Mouse (Mus musculus): ENCODE measurements around the gene A830018L16Rik.

- TF ChIP-seq CTCF (IDR thresholded peaks at IDR 0.05; ENCODE audit: borderline replicate concordance, extremely low read depth, insufficient read depth, insufficient read length) (no peak), POLR2A (IDR thresholded peaks at IDR 0.05; ENCODE audit: borderline replicate concordance, extremely low read depth, insufficient read depth, insufficient read length, poor library complexity, severe bottlenecking) (no peak)
Observed at GRCm38 (mm10) chr1:11750065-11750464, 336.2 kb downstream of the A830018L16Rik start.

Data from brain, embryonic 14.5 days (tissue).